Mouse (Mus musculus): ENCODE measurements around the gene Rnf141. TPM values are rescaled to one million over a fixed set of nuclear protein-coding genes. Genes with fewer than 3 reads are reported as not detected.

Rnf141 gene
- polyA plus RNA-seq, 1 experiment from 2014 or later: 28.8 TPM

- Histone ChIP-seq H3K36me3 (ENCODE audit: poor library complexity, severe bottlenecking) (peaks cover 36% of the 10 kb centered on the region), H3K4me3 (no peak overlapping the region), H3K4me1 (no peaks in the 10 kb centered on the region), H3K9me3 (replicated peaks) (no peaks in the 10 kb centered on the region), H3K4me2 (no peak overlapping the region), H3K27me3 (no peaks in the 10 kb centered on the region), H3K9ac (no peak overlapping the region), H3K27ac (no peak overlapping the region)
- no peak for ATAC-seq
- WGBS: 84% methylated on average over 4 of the region's 4 CpGs
Measured at GRCm38 (mm10) chr7:110823593-110823992, 20.7 kb downstream of the Rnf141 start.

GRCm38 (mm10) chr7:110823076-110823475, 21.2 kb downstream of the Rnf141 start:
- WGBS: 92% methylated on average over 8 of the region's 8 CpGs
- peaks cover 33% of the 10 kb centered on the region for H3K36me3 ChIP-seq (ENCODE audit: poor library complexity, severe bottlenecking)
- H3K4me3 ChIP-seq: no peak overlapping the region
- H3K9ac ChIP-seq: no peak overlapping the region
- H3K27me3 ChIP-seq: no peaks in the 10 kb centered on the region
- no peaks in the 10 kb centered on the region for H3K9me3 ChIP-seq (replicated peaks)
- ATAC-seq: no peak
- no peak overlapping the region for H3K27ac ChIP-seq
- H3K4me2 ChIP-seq: no peak overlapping the region
- H3K4me1 ChIP-seq: no peaks in the 10 kb centered on the region

GRCm38 (mm10) chr7:110822055-110822454, 22.2 kb downstream of the Rnf141 start:
- H3K9ac ChIP-seq: no peak overlapping the region
- no peak for ATAC-seq
- H3K4me2 ChIP-seq: no peak overlapping the region
- H3K36me3 ChIP-seq (ENCODE audit: poor library complexity, severe bottlenecking): peaks cover 29% of the 10 kb centered on the region
- no peak overlapping the region for H3K27ac ChIP-seq
- H3K9me3 ChIP-seq (replicated peaks): no peaks in the 10 kb centered on the region
- no peaks in the 10 kb centered on the region for H3K27me3 ChIP-seq
- H3K4me3 ChIP-seq: no peak overlapping the region
- WGBS: 79% methylated on average over 4 of the region's 4 CpGs
- H3K4me1 ChIP-seq: no peaks in the 10 kb centered on the region

- Histone ChIP-seq H3K4me1 (no peaks in the 10 kb centered on the region), H3K4me3 (no peak overlapping the region), H3K36me3 (ENCODE audit: poor library complexity, severe bottlenecking) (peaks cover 29% of the 10 kb centered on the region), H3K9me3 (replicated peaks) (no peaks in the 10 kb centered on the region), H3K27me3 (no peaks in the 10 kb centered on the region), H3K4me2 (no peak overlapping the region), H3K27ac (no peak overlapping the region), H3K9ac (no peak overlapping the region)
- WGBS: 77% methylated on average over 3 of the region's 3 CpGs
- ATAC-seq: no peak
Measured at GRCm38 (mm10) chr7:110821653-110822052, 22.6 kb downstream of the Rnf141 start.

GRCm38 (mm10) chr7:110821068-110821467, 23.2 kb downstream of the Rnf141 start:
- ATAC-seq: no peak
- no peaks in the 10 kb centered on the region for H3K27me3 ChIP-seq
- H3K9me3 ChIP-seq (replicated peaks): no peaks in the 10 kb centered on the region
- H3K27ac ChIP-seq: no peak overlapping the region
- no peak overlapping the region for H3K4me2 ChIP-seq
- peaks cover 29% of the 10 kb centered on the region for H3K36me3 ChIP-seq (ENCODE audit: poor library complexity, severe bottlenecking)
- WGBS: 64% methylated on average over 5 of the region's 5 CpGs
- H3K9ac ChIP-seq: no peak overlapping the region
- H3K4me1 ChIP-seq: no peaks in the 10 kb centered on the region
- no peak overlapping the region for H3K4me3 ChIP-seq

GRCm38 (mm10) chr7:110818787-110819350, 25.4 kb downstream of the Rnf141 start:
- no peaks in the 10 kb centered on the region for H3K4me1 ChIP-seq
- peaks cover 15% of the 10 kb centered on the region for H3K36me3 ChIP-seq (ENCODE audit: poor library complexity, severe bottlenecking)
- no peaks in the 10 kb centered on the region for H3K27me3 ChIP-seq
- H3K4me3 ChIP-seq: no peak overlapping the region
- no peak overlapping the region for H3K27ac ChIP-seq
- no peak overlapping the region for H3K9ac ChIP-seq
- ATAC-seq: no peak
- no peak overlapping the region for H3K4me2 ChIP-seq
- H3K9me3 ChIP-seq (replicated peaks): no peaks in the 10 kb centered on the region
- 92% methylated on average over 11 of the region's 11 CpGs for WGBS

- WGBS: 87% methylated on average over 6 of the region's 6 CpGs
- H3K9me3 ChIP-seq (replicated peaks): no peaks in the 10 kb centered on the region
- H3K4me3 ChIP-seq: no peak overlapping the region
- H3K4me1 ChIP-seq: no peaks in the 10 kb centered on the region
- H3K9ac ChIP-seq: no peak overlapping the region
- H3K4me2 ChIP-seq: no peak overlapping the region
- no peaks in the 10 kb centered on the region for H3K27me3 ChIP-seq
- H3K27ac ChIP-seq: no peak overlapping the region
- peaks cover 8% of the 10 kb centered on the region for H3K36me3 ChIP-seq (ENCODE audit: poor library complexity, severe bottlenecking)
- no peak for ATAC-seq
Measured at GRCm38 (mm10) chr7:110818206-110818605, 26.1 kb downstream of the Rnf141 start.

GRCm38 (mm10) chr7:110816037-110816436, 28.2 kb downstream of the Rnf141 start:
- no peak overlapping the region for H3K4me2 ChIP-seq
- no peak for ATAC-seq
- no peak overlapping the region for H3K27ac ChIP-seq
- no peaks in the 10 kb centered on the region for H3K27me3 ChIP-seq
- no peak overlapping the region for H3K4me3 ChIP-seq
- no peaks in the 10 kb centered on the region for H3K9me3 ChIP-seq (replicated peaks)
- H3K36me3 ChIP-seq (ENCODE audit: poor library complexity, severe bottlenecking): peaks cover 6% of the 10 kb centered on the region; the same call in 1 of the 2 replicates
- 75% methylated on average over 5 of the region's 5 CpGs for WGBS
- H3K4me1 ChIP-seq: no peaks in the 10 kb centered on the region
- no peak overlapping the region for H3K9ac ChIP-seq

GRCm38 (mm10) chr7:110813983-110814382, 30.3 kb downstream of the Rnf141 start:
- peaks cover 6% of the 10 kb centered on the region; the same call in 1 of the 2 replicates for H3K36me3 ChIP-seq (ENCODE audit: poor library complexity, severe bottlenecking)
- H3K27me3 ChIP-seq: no peaks in the 10 kb centered on the region
- no peak overlapping the region for H3K4me3 ChIP-seq
- no peak overlapping the region for H3K9ac ChIP-seq
- H3K4me1 ChIP-seq: no peaks in the 10 kb centered on the region
- no peak overlapping the region for H3K4me2 ChIP-seq
- H3K27ac ChIP-seq: no peak overlapping the region
- H3K9me3 ChIP-seq (replicated peaks): no peaks in the 10 kb centered on the region
- WGBS: 93% methylated on average over 1 of the region's 1 CpGs
- ATAC-seq: no peak

- Histone ChIP-seq H3K9ac (no peak overlapping the region), H3K4me3 (no peak overlapping the region), H3K36me3 (ENCODE audit: poor library complexity, severe bottlenecking) (peaks cover 6% of the 10 kb centered on the region; the same call in 1 of the 2 replicates), H3K4me2 (no peak overlapping the region), H3K4me1 (no peaks in the 10 kb centered on the region), H3K27me3 (no peaks in the 10 kb centered on the region), H3K27ac (no peak overlapping the region), H3K9me3 (replicated peaks) (no peaks in the 10 kb centered on the region)
- 89% methylated on average over 5 of the region's 5 CpGs for whole genome bisulfite sequencing
- no peak for ATAC-seq
Measured at GRCm38 (mm10) chr7:110811529-110811928, 32.7 kb downstream of the Rnf141 start.

GRCm38 (mm10) chr7:110810995-110811394, 33.3 kb downstream of the Rnf141 start:
- Histone ChIP-seq H3K9me3 (replicated peaks) (no peaks in the 10 kb centered on the region), H3K4me1 (no peaks in the 10 kb centered on the region), H3K4me3 (no peak overlapping the region), H3K27me3 (no peaks in the 10 kb centered on the region), H3K4me2 (no peak overlapping the region), H3K9ac (no peak overlapping the region), H3K36me3 (ENCODE audit: poor library complexity, severe bottlenecking) (peaks cover 6% of the 10 kb centered on the region; the same call in 1 of the 2 replicates), H3K27ac (no peak overlapping the region)
- no peak for ATAC-seq
- 82% methylated on average over 8 of the region's 8 CpGs for WGBS

- H3K4me1 ChIP-seq: no peaks in the 10 kb centered on the region
- no peak overlapping the region for H3K27ac ChIP-seq
- H3K27me3 ChIP-seq: no peaks in the 10 kb centered on the region
- no peaks in the 10 kb centered on the region for H3K9me3 ChIP-seq (replicated peaks)
- H3K4me2 ChIP-seq: no peak overlapping the region
- ATAC-seq: no peak
- H3K4me3 ChIP-seq: no peak overlapping the region
- WGBS: 89% methylated on average over 18 of the region's 18 CpGs
- peak overlapping the region; percentile 23; the same call in 1 of the 2 replicates for H3K9ac ChIP-seq
- peaks cover 6% of the 10 kb centered on the region; the same call in 1 of the 2 replicates for H3K36me3 ChIP-seq (ENCODE audit: poor library complexity, severe bottlenecking)
Measured at GRCm38 (mm10) chr7:110809585-110810557, 34.4 kb downstream of the Rnf141 start.

Data from forebrain, embryonic 13.5 days (tissue).